Mouse (Mus musculus) cortical plate, adult 2 months (tissue): ENCODE data around the gene Cds2. TPM values are rescaled to one million over a fixed set of nuclear protein-coding genes. Genes with fewer than 3 reads are reported as not detected.
"Not testable (repeated sequence)": the region's sequence is repeated elsewhere in the genome, so short reads cannot be mapped to it uniquely, and the experiment has no call there.

Experiments used
- H3K27ac ChIP-seq: fragments of 200-500 bp; 2 replicates; pipeline ENCODE4 v1.5.1; 2012; ENCODE audit warnings: low read length, control low read depth, inconsistent platforms; ENCODE audit not compliant: insufficient read depth
- H3K4me1 ChIP-seq: fragments of 200-500 bp; 2 replicates; pipeline ENCODE4 v1.6.1; 2011; ENCODE audit warnings: low read length; ENCODE audit not compliant: control insufficient read depth, insufficient read depth
- H3K4me3 ChIP-seq: fragments of 200-500 bp; 2 replicates; pipeline ENCODE4 v1.5.1; 2011; ENCODE audit warnings: mild to moderate bottlenecking, low read length, control low read depth; ENCODE audit not compliant: insufficient read depth
- CTCF ChIP-seq: fragments of 200-500 bp; IDR thresholded peaks from 2 replicates; pipeline ENCODE4 v1.5.1; 2011; ENCODE audit warnings: mild to moderate bottlenecking, control low read depth, low read length; ENCODE audit not compliant: insufficient read depth; ENCODE audit errors: extremely low read depth
- POLR2A ChIP-seq: fragments of 200-500 bp; IDR thresholded peaks from 2 replicates; pipeline ENCODE4 v1.6.1; 2011; ENCODE audit warnings: mild to moderate bottlenecking, low read length, control low read depth; ENCODE audit not compliant: insufficient read depth; ENCODE audit errors: extremely low read depth
- polyA plus RNA-seq: library from polyadenylated mRNA; depleted of rRNA; stranded (reverse); fragments of >200 nt; gene quantifications from 2 replicates; pipeline ENCODE4 v1.2.3, GENCODE M21; 2012; rRNA removed

Cds2 gene
- polyA plus RNA-seq: 144 and 149 TPM in 2 replicates

DNA sequence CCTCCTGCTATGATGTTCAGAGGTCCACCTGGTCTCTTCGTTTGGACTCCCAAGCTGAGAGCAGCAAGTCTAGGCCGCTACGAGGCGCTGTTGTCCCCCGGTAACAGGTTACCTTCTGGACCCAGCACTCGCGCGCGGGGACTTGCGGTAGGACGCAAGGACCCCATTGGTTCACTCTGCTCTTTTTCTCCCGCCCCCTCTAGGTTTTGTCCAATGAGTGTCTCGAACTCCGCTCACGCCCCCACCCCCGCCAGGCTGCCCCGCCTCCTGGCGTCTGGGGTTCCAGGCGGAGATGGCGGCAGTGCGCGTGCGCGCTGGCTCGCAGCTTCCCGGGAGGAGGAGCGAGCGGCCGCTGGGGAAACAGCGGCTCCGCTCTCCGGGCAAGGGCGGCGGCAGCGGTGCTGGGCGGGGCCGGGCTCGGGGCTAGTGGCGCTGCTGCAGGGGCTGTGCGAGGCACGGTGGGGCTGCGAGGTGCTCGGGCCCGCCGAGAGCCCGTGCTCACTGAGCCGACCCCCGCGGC, at the start of gene Cds2:
Gene Cds2, plus strand, starts transcription at position 270 of the 520 bp plus-strand sequence.
- H3K4me3 ChIP-seq: peak within 1 kb of the TSS; percentile 95
- peak within 1 kb of the TSS; percentile 89 for H3K27ac ChIP-seq
- peaks cover 4% of the 10 kb centered on the region for H3K4me1 ChIP-seq
- TF ChIP-seq CTCF (peak; percentile 88), POLR2A (peak; percentile 67)

DNA sequence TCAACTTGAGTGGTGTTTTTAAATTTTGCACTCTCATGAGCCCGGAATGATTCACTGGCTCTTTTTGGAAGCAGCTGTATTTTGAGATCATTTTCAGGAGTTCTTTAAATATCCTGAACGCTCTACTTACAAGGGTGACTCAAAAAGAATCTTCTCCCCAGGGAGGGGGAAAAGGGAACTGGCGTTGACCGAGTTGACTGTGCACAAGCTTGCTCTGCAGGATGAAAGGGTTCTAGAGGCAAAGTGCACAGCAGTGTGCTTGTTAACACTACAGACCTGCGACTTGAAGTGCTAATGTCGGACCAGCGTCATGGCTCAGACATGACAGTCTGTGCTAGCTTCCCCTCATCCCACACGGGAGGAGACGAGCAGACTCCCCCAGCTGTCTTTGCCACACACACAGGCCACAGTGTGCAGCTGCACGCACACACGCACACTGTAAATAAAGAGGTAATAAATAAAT, 41.3 kb upstream of the Cds2 start:
- peak overlapping the region; percentile 82 for H3K27ac ChIP-seq
- peaks cover 6% of the 10 kb centered on the region for H3K4me1 ChIP-seq
- no peak overlapping the region for H3K4me3 ChIP-seq
- TF ChIP-seq POLR2A (no peak), CTCF (no peak)

DNA sequence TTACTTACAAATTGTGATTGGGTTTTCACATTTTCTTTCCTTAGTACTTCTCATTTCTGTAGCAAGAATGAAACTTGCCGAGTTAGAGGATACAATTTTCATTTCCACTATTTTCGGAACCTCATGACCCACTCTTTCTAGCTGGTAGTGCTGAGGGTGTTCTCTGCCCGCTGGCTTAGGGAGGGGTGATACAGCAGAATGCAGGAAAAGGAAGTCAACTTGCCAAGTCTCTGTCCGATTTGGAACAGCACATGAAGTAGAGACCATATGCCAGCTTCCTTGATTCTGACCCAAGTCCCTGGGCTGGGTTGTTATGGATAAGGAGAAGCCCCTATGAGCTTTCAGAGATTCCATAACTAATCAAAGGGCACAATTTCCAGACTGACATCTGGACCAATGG, 38.6 kb upstream of the Cds2 start:
- H3K4me1 ChIP-seq: peaks cover 6% of the 10 kb centered on the region
- no peak for TF ChIP-seq POLR2A
- TF ChIP-seq CTCF: no peak

DNA sequence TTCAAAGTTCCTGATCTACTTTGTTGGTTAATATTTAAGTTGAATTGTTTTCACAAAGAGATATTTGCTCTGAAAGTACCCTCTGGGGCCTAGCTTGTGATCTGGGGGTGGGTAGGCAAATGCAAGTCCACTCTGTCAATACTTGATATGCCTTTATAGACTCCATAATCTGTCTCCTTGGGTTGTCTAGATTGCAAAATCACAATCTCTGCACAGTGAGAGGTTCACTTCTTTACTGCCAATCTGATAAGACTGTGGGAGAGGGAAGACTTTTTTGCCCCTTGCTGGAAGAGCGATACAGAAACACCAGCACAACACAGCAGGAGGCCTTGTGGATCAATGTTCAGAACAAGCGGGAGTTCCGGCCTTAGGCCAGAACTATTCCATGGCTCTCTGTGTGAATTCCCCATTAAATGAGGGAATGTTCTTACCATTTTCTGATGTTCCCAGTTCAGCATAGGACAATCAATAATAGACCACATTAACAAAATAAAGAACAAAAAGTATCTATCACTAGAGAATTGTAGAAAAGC, 30.5 kb upstream of the Cds2 start:
- TF ChIP-seq CTCF: no peak
- no peak for TF ChIP-seq POLR2A
- Histone ChIP-seq H3K4me1 (no peaks in the 10 kb centered on the region), H3K27ac (no peak overlapping the region), H3K4me3 (no peak overlapping the region)

More for the DNA sequence above, 38.6 kb upstream of the Cds2 start:
- H3K27ac ChIP-seq: no peak overlapping the region
- H3K4me3 ChIP-seq: no peak overlapping the region

DNA sequence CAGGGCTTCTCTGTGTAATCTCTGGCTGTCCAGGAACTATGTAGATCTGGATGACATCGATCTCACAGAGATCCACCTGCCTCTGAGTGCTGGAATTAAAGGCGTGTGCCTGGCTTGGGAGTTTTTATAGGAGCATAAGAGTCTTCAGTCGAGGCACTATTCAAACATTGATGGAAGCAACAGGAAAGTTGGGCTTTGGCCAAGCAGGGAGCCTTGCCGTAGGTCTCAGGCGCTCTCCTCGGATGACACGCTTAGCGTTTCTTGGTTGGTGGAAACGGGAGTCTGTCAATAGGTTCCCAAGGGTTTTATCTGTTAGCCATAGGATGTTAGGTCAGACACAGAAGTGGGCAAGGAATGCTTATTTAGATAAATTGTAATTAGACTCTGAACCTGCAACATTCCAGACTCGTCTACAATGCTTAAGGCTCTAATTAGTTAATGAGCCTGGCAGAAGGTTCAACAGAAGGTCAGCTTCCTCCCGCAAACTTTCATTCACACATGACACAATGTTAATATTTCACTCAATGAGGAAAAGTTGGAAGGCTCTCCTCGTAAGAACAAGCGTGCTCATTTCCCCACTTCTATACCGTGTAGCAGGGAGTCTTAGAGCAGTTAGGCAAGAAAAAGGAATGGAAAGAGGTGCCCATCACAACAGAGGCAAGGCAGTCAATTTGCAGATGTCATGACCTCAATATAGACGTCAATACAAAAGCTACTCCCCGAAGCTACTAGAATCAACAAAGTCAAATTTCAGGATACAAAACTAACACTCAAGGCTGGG, 28.8 kb upstream of the Cds2 start:
- TF ChIP-seq POLR2A: no peak
- TF ChIP-seq CTCF: no peak
- Histone ChIP-seq H3K4me1 (no peaks in the 10 kb centered on the region), H3K27ac (no peak overlapping the region), H3K4me3 (no peak overlapping the region)

DNA sequence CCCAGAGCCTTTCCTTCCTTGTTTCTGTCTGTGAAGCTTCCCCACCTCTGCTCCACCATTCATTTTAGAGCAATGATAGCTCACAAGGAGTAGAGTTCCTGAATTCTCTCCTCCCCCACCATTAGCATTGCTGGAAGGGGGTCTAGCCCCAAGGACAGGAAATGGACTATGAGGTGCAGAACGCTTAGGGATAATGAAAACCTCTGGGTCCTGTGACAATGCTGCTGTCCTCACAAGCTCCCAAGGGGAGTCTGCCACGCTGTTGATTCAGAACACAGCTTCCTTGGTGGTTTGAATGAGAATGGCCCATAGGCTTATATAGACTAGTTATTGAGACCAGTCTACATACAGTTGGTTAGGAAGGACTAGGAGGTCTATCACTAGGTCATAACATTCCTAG, 27.7 kb upstream of the Cds2 start:
- Histone ChIP-seq H3K4me3 (no peak overlapping the region), H3K4me1 (no peaks in the 10 kb centered on the region), H3K27ac (no peak overlapping the region)
- TF ChIP-seq CTCF (no peak), POLR2A (no peak)

DNA sequence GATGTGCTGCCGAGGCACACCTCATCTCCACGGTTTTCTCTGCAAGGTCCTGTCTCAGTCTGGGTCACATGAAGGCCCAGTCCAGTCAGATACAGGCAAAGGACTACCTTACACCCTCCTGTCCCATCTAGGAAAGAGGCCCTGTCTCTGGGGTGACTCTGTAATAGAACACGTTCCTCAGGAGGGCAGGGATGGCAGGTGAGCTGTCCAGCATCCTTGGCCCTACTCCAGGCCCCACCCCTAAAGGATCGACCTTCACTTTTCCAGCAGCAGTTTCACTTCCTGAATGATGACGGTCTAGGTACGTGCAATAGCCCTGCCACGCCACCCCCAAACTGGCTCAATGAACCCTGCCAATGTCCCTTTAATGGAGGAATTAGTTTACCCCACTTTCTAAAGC, 27.0 kb upstream of the Cds2 start:
- H3K27ac ChIP-seq: no peak overlapping the region
- no peaks in the 10 kb centered on the region for H3K4me1 ChIP-seq
- H3K4me3 ChIP-seq: no peak overlapping the region
- no peak for TF ChIP-seq POLR2A
- TF ChIP-seq CTCF: no peak

DNA sequence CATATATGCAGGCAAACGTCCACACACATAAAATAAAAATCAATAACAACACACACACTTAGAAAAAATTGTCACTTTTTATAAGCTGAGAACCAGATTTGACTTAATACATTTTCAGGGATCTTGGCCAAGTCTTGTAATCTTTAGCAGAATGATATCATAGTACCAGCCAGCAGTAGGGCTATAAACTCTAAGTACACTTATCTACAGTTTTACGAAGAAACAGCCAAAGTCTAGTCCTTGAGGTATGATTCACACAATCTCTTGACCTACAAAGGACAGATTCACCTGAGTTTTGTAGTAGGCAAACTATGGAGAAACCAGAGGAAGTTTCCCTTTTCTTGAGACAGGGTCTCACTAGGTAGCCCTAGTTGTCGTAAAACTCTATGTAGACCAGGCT, 23.5 kb upstream of the Cds2 start:
- not testable (repeated sequence) for H3K27ac ChIP-seq, H3K4me1 ChIP-seq, H3K4me3 ChIP-seq

DNA sequence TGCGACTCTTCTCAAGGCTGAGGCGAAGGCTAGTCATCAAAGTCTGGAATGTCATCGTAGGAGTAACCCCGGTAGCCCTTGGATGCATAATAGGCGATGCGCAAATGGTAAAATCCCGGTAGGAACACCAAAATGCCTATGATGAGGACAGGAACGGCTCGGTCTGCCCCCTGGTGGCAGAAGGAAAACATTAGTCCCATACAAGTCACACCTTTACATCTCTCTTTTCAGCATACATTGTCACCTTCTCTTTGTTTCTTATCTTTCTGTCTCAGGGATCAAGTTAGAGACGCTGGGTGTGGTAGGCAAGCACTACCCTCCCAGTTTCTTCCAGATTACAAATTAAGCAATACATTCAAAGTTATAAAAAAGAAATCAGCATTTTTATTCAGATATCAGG, 22.5 kb upstream of the Cds2 start:
- not testable (repeated sequence) for H3K4me1 ChIP-seq, H3K4me3 ChIP-seq, H3K27ac ChIP-seq
- TF ChIP-seq CTCF: peak; percentile 46

DNA sequence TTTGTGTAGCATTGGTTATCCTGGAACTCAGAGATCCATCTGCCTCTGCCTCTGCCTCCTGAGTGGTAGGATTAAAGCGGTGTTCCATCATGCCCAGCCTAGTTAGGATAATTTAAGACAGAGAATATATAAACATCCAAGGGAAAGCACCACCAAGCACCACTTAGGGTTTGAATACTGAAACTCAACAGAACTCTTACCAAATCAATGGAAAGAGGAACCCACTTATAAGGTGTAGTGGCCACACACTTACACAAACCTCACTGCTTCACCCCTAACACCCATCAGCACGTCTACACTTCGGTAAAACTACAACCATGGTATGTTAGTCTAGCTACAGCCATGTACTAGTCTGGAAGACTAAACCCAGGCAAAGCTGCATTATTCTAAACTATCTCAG, 19.6 kb upstream of the Cds2 start:
- Histone ChIP-seq H3K4me1 (no peaks in the 10 kb centered on the region), H3K27ac (no peak overlapping the region), H3K4me3 (no peak overlapping the region)
- no peak for TF ChIP-seq CTCF
- TF ChIP-seq POLR2A: no peak
